Mouse (Mus musculus): Measurements from ENCODE around the gene Spata13. TPM values are rescaled to one million over a fixed set of nuclear protein-coding genes. Genes with fewer than 3 reads are reported as not detected.

Gene Spata13
- total and polyA plus RNA-seq, 3 experiments: 0.39 to 1.5 TPM; not detected in 1

DNA sequence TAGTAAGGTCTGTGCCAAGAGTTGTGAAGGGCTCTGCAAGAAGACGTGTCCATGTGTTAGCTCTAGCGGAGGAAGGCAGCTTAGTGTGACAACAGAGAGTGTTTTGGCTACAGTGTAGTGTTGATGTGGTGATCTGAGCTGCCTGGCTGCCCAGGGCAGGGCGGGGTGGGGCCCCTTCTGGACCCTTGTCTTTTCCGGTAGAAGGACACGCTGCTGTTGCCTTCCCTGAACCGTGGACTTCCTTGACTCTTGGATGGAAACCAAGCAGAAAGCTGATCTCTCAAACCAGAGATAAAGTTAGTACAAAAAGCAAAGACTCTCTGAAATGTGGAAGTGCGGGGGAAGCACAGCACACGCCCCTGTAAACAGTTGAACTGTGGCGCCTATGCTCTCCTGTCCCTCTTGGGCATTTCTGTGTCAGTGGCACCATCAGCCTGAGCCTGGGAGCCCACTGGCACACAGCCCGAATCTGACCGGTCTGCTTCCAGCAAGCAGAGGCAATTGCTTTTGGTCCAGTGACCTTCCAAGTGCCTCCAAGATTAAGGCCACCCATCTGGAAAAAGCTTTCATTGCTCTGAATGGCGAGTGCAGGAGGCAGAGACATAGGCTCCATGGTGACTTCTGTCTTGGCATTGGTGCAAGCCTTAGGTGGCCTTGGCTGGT, 48.7 kb downstream of the Spata13 start:
- DNase-seq (ENCODE audit: low read depth, low spot score): peak; percentile 83
- H3K27ac ChIP-seq (ENCODE audit: control insufficient read depth, low read depth, low read length): peak overlapping the region; percentile 65
- TF ChIP-seq JUND (IDR thresholded peaks at IDR 0.05; ENCODE audit: low read depth, low read length) (no peak), TBP (IDR thresholded peaks at IDR 0.05; ENCODE audit: low read depth, low read length) (peak; percentile 23; the same call in 1 of the 2 replicates), MEF2A (IDR thresholded peaks at IDR 0.05; ENCODE audit: extremely low read depth, insufficient replicate concordance, low read depth, low read length, poor library complexity, severe bottlenecking) (no peak), NRF1 (IDR thresholded peaks at IDR 0.05; ENCODE audit: insufficient read depth, low read depth, low read length, poor library complexity, severe bottlenecking) (no peak), MXI1 (IDR thresholded peaks at IDR 0.05; ENCODE audit: low read depth, low read length) (peak; percentile 45; the same call in 1 of the 2 replicates), GABPA (IDR thresholded peaks at IDR 0.05; ENCODE audit: low read depth, low read length) (no peak), MAFK (IDR thresholded peaks at IDR 0.05; ENCODE audit: borderline replicate concordance, low read depth, low read length) (no peak), HCFC1 (IDR thresholded peaks at IDR 0.05; ENCODE audit: low read depth, low read length) (0 out of 2 replicates have a peak, but pooled peaks have one; percentile 28), ZMIZ1 (IDR thresholded peaks at IDR 0.05; ENCODE audit: low read depth, low read length) (no peak), SIN3A (IDR thresholded peaks at IDR 0.05; ENCODE audit: low read length) (peak; percentile 67; the same call in 1 of the 2 replicates), CHD1 (IDR thresholded peaks at IDR 0.05; ENCODE audit: low read depth, low read length) (no peak), EP300 (IDR thresholded peaks at IDR 0.05; ENCODE audit: low read depth in 1 of 2, low read length in 2 of 2) (peak; percentile 63 to 69), POLR2AphosphoS5 (IDR thresholded peaks at IDR 0.05; ENCODE audit: borderline replicate concordance, low read depth, low read length) (no peak), MYB (IDR thresholded peaks at IDR 0.05; ENCODE audit: low read depth, low read length) (peak; percentile 49; the same call in 1 of the 2 replicates), ELF1 (IDR thresholded peaks at IDR 0.05; ENCODE audit: low read depth, low read length) (peak; percentile 74), RCOR1 (IDR thresholded peaks at IDR 0.05; ENCODE audit: low read depth, low read length) (0 out of 2 replicates have a peak, but pooled peaks have one; percentile 46), GATA1 (IDR thresholded peaks at IDR 0.05; ENCODE audit: low read depth, low read length) (peak; percentile 68), ETS1 (IDR thresholded peaks at IDR 0.05; ENCODE audit: low read depth, low read length) (peak; percentile 53), UBTF (IDR thresholded peaks at IDR 0.05; ENCODE audit: borderline replicate concordance, insufficient read depth, low read depth, low read length) (0 out of 2 replicates have a peak, but pooled peaks have one; percentile 54)

More for the DNA sequence above, 48.7 kb downstream of the Spata13 start:
- no peaks in the 10 kb centered on the region for H3K27me3 ChIP-seq (ENCODE audit: control insufficient read depth in 1 of 2, insufficient read depth in 2 of 2, low read length in 2 of 2)
- H3K36me3 ChIP-seq (ENCODE audit: control insufficient read depth in 1 of 2, insufficient read depth in 2 of 2, low read length in 2 of 2): peaks cover 0 to 9% of the 10 kb centered on the region in 2 experiments; a peak in 2 of 4 replicates
- H3K79me2 ChIP-seq (ENCODE audit: control insufficient read depth, insufficient read depth, low read length, poor library complexity): no peaks in the 10 kb centered on the region
- 0 out of 2 replicates have a peak overlapping the region, but pooled peaks have one; percentile 16 for H3K9ac ChIP-seq (ENCODE audit: control insufficient read depth, low read depth, low read length, poor library complexity, severe bottlenecking)
- H3K4me1 ChIP-seq (ENCODE audit: control insufficient read depth in 1 of 2, insufficient read depth in 2 of 2, low read length in 2 of 2): peaks cover 3 to 13% of the 10 kb centered on the region in 2 experiments
- peak overlapping the region; percentile 17 to 21; a peak in 3 of 4 replicates for H3K4me3 ChIP-seq (ENCODE audit: control insufficient read depth in 1 of 2, insufficient read depth in 1 of 2, low read depth in 2 of 2, low read length in 2 of 2)
- H3K9me3 ChIP-seq (replicated peaks; ENCODE audit: insufficient read depth, low read length): no peaks in the 10 kb centered on the region

Data from MEL (cell line).